Mouse (Mus musculus) right cerebral cortex, postnatal 25 days (tissue): ENCODE measurements at regions not wholly inside any gene's neighbourhood (a gene's known extent, or its start where the extent isn't known, plus 50 kb on each side); places are given as distances from the start of the nearest gene placed in this dataset.
"Not testable (repeated sequence)": the region's sequence is repeated elsewhere in the genome, so short reads cannot be mapped to it uniquely, and the experiment has no call there.

Experiments used
- DNase-seq: peaks from one replicate; pipeline ENCODE4 v3.0.0; 2022

GRCm38 (mm10) chr14:60525979-60526378, 107.8 kb upstream of the Spata13 start:
- DNase-seq: no peak

GRCm38 (mm10) chr14:60526832-60527231, 107.0 kb upstream of the Spata13 start:
- peak; percentile 16 for DNase-seq

GRCm38 (mm10) chr14:60527951-60528350, 105.8 kb upstream of the Spata13 start:
- no peak for DNase-seq

- DNase-seq: no peak
Measured at GRCm38 (mm10) chr14:60528520-60528919, 105.3 kb upstream of the Spata13 start.

- DNase-seq: peak; percentile 15
Measured at GRCm38 (mm10) chr14:60529022-60529421, 104.8 kb upstream of the Spata13 start.

GRCm38 (mm10) chr14:60529646-60530347, 104.0 kb upstream of the Spata13 start:
- no peak for DNase-seq

GRCm38 (mm10) chr14:60530348-60530711, 103.5 kb upstream of the Spata13 start:
- DNase-seq: no peak

DNA sequence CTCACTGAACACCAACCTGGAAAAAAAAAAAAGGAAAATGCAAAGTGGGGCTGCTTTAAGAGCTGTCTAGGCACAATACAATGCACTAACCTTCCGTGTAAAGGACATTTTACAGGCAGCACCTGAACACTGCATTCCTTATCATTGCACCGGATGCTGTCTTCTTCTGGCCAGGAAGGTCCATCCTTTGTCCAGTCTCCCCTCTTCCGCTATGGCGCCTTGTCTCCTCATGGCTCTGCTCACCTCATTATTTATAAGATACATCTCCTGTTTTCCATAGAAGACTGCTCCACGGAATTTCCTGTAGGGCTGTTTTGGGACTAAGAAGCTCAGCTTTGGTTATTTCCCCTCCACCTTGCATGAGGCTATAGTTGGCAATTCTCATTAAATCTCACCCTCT, 102.8 kb upstream of the Spata13 start:
- DNase-seq: no peak

- DNase-seq: no peak
Measured at GRCm38 (mm10) chr14:60531766-60532165, 102.0 kb upstream of the Spata13 start.

- DNase-seq: no peak
Measured at GRCm38 (mm10) chr14:60533452-60534224, 100.2 kb upstream of the Spata13 start.

DNA sequence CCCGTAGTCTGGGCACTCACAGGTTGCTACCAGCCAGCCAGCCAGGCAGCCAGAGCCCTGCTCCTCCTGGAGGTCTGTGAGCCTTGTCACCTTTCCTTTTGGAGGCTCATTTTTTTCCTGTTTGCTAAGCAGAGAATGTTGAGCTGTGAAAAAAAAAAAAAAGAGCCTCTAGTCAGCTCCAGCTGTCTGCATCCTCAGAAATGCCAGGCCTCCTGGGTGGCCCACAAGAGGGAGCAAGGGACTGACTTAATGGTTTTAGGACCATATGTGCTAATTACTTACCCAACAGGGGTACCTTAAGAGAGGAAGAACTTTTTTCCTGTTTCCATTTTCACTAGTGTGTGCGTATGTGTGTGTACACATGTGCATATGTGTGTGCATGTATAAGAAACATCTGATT, 94.8 kb upstream of the Spata13 start:
- DNase-seq: no peak

DNA sequence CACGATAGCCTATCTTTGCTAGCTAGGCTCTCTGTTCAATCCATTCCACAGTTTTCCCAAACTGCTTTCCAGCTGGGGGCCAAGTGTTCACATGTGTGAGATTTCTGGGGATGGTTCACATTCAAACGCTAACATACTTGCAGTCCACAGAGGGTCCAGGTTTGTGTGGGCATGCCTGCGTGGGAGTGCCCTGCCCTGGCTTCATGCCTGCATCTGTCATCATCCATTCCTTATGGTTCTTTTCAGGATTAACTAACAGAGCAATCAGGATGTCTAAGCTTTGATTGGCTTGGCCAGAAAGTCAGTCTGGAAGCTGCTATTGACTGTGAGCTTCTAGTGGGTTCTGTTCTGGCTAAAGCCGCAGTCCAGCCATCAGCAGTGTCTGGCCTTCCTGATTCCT, 93.7 kb upstream of the Spata13 start:
- no peak for DNase-seq

DNA sequence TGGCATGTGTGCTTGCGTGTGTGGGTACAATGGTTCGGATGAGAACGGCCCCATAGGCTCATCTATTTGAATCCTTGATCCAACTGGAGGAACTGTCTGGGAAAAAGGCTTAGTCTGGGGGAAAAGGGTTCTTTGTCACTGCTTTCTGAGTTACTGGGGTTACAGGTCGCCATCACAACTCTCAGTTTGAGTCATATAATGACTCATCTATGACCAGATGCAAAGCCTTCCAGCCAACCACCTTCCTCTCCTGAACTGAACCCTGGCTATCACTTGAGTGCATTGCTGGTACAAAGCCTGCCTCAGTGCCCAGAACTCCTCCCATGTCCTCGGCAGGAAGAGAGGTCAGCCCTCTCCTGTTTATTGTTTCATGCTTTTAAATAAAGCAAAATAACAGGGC, 92.2 kb upstream of the Spata13 start:
- DNase-seq: no peak

DNA sequence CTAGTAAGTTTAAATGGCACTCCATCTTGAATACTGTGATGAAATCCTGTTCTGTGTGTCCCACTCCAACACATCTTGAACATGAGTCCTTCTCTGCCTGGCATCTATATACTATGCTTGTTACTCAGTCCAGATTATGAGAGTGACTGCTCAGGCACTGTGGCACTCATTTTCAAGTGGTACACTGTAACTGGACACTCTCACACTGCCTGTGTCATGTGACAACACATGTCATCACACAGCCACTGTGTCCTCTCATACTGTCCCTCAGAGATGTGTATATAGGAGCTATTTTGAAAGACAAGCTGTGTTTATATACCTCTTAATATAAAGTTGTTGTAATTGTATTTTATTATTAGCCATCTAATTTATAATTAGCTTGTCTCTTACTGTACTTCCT, 89.0 kb upstream of the Spata13 start:
- no peak for DNase-seq

- peak; percentile 79 for DNase-seq
Measured at GRCm38 (mm10) chr14:60554222-60554740, 79.5 kb upstream of the Spata13 start.

DNA sequence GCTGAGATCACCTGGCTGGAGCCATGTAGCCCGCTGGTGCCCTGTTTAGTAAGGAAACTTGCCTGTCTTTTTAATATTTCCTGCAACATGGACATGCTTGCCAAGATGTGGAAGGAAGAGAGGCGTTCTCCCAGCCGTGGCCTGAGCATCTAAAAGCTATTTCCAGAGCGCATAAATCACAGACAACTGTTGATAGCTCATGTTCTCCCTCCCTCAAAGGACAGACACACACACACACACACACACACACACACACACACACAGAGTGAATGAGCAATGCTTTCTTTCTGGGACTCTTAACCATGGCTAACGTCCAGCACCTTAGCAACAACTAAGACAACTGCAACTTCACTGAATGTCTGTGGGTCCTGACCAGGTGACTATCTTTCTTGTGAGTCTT, 77.3 kb upstream of the Spata13 start:
- DNase-seq: no peak

DNA sequence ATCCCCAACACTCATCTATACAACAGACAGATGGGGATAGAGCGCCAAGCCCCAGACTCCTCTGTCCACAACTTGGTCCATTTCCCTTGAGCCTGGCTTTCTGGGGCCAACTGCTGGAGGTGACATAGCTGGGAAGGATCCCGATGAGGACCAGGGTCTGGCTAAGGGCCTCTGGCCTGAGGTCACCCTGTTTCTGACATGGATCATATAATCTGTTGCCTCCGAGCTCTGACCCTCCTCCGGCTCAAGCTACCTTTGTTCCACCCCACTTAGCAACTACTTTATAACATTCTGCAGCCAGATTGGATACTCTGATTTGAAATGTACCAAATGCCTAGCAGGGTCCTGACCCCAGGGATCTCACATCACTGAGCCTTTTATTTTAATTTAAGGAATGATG, 76.8 kb upstream of the Spata13 start:
- no peak for DNase-seq

DNA sequence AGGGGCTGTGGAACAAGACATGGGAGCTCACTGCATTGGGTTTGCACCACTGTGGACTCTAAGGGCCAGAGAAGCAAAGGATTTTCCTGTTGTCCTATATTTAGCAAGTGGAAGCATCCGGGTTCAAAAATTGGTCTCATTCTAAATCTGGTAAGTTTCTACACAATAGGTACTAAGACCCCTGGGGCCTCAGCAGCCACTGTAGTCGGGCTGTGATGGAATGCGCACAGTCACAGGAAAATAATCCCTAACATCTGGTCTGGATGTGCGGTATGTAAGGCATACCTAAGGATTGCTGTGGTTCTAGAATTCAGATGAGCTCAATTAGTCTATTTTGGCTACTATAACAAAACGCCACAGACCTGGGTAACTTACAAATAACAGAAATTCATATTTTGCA, 74.4 kb upstream of the Spata13 start:
- no peak for DNase-seq

DNA sequence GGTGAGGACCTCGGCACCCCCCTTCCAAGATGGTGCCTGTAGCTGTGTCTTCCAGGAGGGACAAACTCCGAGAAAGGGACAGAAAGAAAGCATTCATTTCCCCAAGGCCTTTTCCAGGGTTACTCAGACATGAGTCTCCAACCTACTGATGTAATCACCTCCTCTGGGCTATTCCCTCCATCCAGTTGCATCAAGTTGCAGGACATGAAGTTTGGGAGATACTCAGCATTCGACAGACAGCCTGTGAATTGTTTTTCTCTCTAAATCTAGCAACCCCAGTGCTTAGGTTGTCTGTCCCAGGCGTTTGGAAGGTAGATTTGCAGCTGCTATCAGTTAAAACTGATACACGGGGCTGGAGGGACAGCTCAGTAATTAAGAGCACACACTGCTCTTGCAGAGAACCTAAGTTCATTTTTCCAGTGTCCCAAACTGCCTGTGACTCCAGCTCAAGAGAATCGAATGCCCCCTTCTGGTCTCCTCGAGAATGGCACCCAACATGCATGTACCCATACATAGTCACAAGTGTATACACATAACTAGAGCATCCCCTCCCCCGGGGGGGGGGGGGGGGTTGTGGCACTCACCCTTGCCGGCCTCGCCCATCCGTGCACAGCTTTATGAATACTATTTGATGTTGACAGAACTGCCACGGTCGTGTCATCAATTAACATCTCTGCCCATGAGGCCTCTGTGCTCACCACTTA, 73.8 kb upstream of the Spata13 start:
- no peak for DNase-seq

GRCm38 (mm10) chr14:60576281-60576680, 57.5 kb upstream of the Spata13 start:
- DNase-seq: no peak

GRCm38 (mm10) chr14:60580131-60580530, 53.7 kb upstream of the Spata13 start:
- DNase-seq: not testable (repeated sequence)
